Mouse (Mus musculus) hindbrain, embryonic 12.5 days (tissue): ENCODE data around the gene Rnf208. TPM values are rescaled to one million over a fixed set of nuclear protein-coding genes. Genes with fewer than 3 reads are reported as not detected.

Experiments
- ATAC-seq: fragments of 200-750 bp; cut with Nextera tagmentation; 2 replicates; pipeline ENCODE4 v1.8.0; 2017; ENCODE audit warnings: moderate TSS enrichment; ENCODE audit not compliant: low FRiP score
- H3K27ac ChIP-seq: fragments of 300-500 bp; sonication (generic); 2 replicates; pipeline ENCODE4 v1.5.1; 2016; ENCODE audit warnings: mild to moderate bottlenecking
- H3K27me3 ChIP-seq: fragments of 300-500 bp; sonication (generic); 2 replicates; pipeline ENCODE4 v1.6.1; 2016; ENCODE audit warnings: mild to moderate bottlenecking
- H3K36me3 ChIP-seq: fragments of 300-500 bp; sonication (generic); 2 replicates; pipeline ENCODE4 v1.6.1; 2016; ENCODE audit warnings: mild to moderate bottlenecking
- H3K4me1 ChIP-seq: fragments of 300-500 bp; sonication (generic); 2 replicates; pipeline ENCODE4 v1.6.1; 2016
- H3K4me2 ChIP-seq: fragments of 300-500 bp; sonication (generic); replicated peaks from 2 replicates; pipeline ENCODE4 v1.6.1; 2016; ENCODE audit warnings: mild to moderate bottlenecking
- H3K4me3 ChIP-seq: fragments of 300-500 bp; sonication (generic); 2 replicates; pipeline ENCODE4 v1.5.1; 2016; ENCODE audit warnings: mild to moderate bottlenecking
- H3K9ac ChIP-seq: fragments of 300-500 bp; sonication (generic); 2 replicates; pipeline ENCODE4 v1.6.1; 2016; ENCODE audit warnings: mild to moderate bottlenecking, moderate library complexity
- H3K9me3 ChIP-seq: fragments of 300-500 bp; sonication (generic); replicated peaks from 2 replicates; pipeline ENCODE4 v1.6.1; 2016; ENCODE audit warnings: mild to moderate bottlenecking
- WGBS: fragments of 180-500 bp; shearing (Covaris S2); methylation state at CpG from one replicate; pipeline ENCODE4 v1.1.7; 2016; 5-methylcytosine and 5-hydroxymethylcytosine counted together
- polyA plus RNA-seq: library from polyadenylated mRNA; unstranded; fragments of >200 nt; fragmentation: Nextera tagmentation; extraction: Ambion mirVana; gene quantifications from 2 replicates; pipeline ENCODE4 v1.2.1, GENCODE M21; 2016

Gene Rnf208
- polyA plus RNA-seq, 1 experiment from 2014 or later = 37.8 TPM

- ATAC-seq = no peak
- Histone ChIP-seq H3K4me3 (no peak overlapping the region), H3K27me3 (peaks cover 8% of the 10 kb centered on the region), H3K27ac (no peak overlapping the region), H3K4me2 (no peak overlapping the region), H3K4me1 (peaks cover 20% of the 10 kb centered on the region), H3K9me3 (no peaks in the 10 kb centered on the region), H3K9ac (no peak overlapping the region), H3K36me3 (peaks cover 1% of the 10 kb centered on the region)
- 88% methylated on average over 5 of the region's 5 CpGs for WGBS
Observed at GRCm38 (mm10) chr2:25226864-25227263, 15.2 kb upstream of the Rnf208 start.

DNA sequence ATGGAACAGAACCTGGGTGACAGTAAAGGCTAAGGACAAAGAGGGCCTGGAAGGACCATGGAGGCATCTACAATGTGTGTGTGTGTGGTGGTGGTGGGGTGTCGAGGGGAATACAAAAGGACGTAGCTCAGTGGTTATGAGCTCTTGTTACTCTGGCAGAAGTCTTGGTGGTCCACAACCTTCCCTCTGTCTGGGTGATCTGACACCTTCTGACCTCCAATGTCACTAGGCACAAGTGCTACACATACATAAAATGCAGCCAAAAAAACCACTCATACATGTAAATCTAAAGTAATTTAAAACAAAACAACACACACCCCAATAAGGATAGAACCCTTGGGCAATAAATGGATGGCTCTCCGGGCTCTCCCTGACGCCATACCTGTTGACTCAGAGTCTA lies 14.6 kb upstream of the Rnf208 start:
- Histone ChIP-seq H3K27ac (no peak overlapping the region), H3K36me3 (no peaks in the 10 kb centered on the region), H3K4me1 (peaks cover 20% of the 10 kb centered on the region), H3K4me2 (no peak overlapping the region), H3K9ac (no peak overlapping the region), H3K4me3 (no peak overlapping the region), H3K27me3 (peaks cover 10% of the 10 kb centered on the region), H3K9me3 (no peaks in the 10 kb centered on the region)
- WGBS = 87% methylated on average over 4 of the region's 4 CpGs
- ATAC-seq = no peak

DNA sequence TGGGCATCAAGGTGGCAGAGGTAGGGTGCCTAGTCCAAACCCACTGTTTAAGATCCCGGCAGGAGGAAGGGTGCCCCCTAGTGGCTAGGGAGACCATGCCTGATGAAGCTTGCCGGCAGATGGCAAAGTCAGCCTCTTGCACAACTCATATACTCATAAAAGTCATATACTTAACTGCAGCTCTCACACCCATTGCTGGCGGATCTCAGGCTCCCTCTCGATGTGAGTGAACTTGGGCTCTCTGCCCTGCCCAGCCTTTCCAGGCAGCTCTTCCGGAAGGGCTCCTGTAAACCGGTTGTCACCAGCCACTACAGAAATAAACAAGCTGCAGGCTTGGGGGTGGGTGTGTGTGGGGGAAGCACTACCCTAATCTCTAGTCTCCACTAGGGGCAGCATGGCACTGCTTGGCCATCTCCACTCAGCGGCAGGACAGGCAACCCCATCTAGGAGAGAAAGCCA lies 13.6 kb upstream of the Rnf208 start:
- no peaks in the 10 kb centered on the region for H3K9me3 ChIP-seq
- 2% methylated on average over 7 of the region's 7 CpGs for WGBS
- H3K9ac ChIP-seq = peak overlapping the region; percentile 8; the same call in 1 of the 2 replicates
- H3K4me3 ChIP-seq = 0 out of 2 replicates have a peak overlapping the region, but pooled peaks have one; percentile 6
- peaks cover 16% of the 10 kb centered on the region for H3K4me1 ChIP-seq
- peak overlapping the region; percentile 31; the same call in 1 of the 2 replicates for H3K27ac ChIP-seq
- H3K27me3 ChIP-seq = peaks cover 10% of the 10 kb centered on the region
- peak overlapping the region; percentile 34 for H3K4me2 ChIP-seq
- ATAC-seq = no peak
- no peaks in the 10 kb centered on the region for H3K36me3 ChIP-seq

GRCm38 (mm10) chr2:25228995-25229530 lies 13.0 kb upstream of the Rnf208 start:
- peak overlapping the region; percentile 34; the same call in 1 of the 2 replicates for H3K4me2 ChIP-seq
- peaks cover 13% of the 10 kb centered on the region for H3K27me3 ChIP-seq
- peak overlapping the region; percentile 8; the same call in 1 of the 2 replicates for H3K9ac ChIP-seq
- no peaks in the 10 kb centered on the region for H3K36me3 ChIP-seq
- no peak for ATAC-seq
- no peak overlapping the region for H3K4me3 ChIP-seq
- 74% methylated on average over 6 of the region's 6 CpGs for WGBS
- peaks cover 12% of the 10 kb centered on the region for H3K4me1 ChIP-seq
- H3K27ac ChIP-seq = 0 out of 2 replicates have a peak overlapping the region, but pooled peaks have one; percentile 31
- no peaks in the 10 kb centered on the region for H3K9me3 ChIP-seq

GRCm38 (mm10) chr2:25229582-25229981 lies 12.5 kb upstream of the Rnf208 start:
- H3K9ac ChIP-seq = no peak overlapping the region
- no peaks in the 10 kb centered on the region for H3K9me3 ChIP-seq
- no peaks in the 10 kb centered on the region for H3K36me3 ChIP-seq
- ATAC-seq = no peak
- no peak overlapping the region for H3K4me3 ChIP-seq
- H3K4me1 ChIP-seq = peaks cover 12% of the 10 kb centered on the region
- peaks cover 18% of the 10 kb centered on the region for H3K27me3 ChIP-seq
- H3K4me2 ChIP-seq = no peak overlapping the region
- H3K27ac ChIP-seq = no peak overlapping the region
- WGBS = 85% methylated on average over 5 of the region's 5 CpGs

GRCm38 (mm10) chr2:25230581-25230980 lies 11.5 kb upstream of the Rnf208 start:
- Histone ChIP-seq H3K9me3 (no peaks in the 10 kb centered on the region), H3K4me2 (no peak overlapping the region), H3K27ac (no peak overlapping the region), H3K36me3 (no peaks in the 10 kb centered on the region), H3K27me3 (peaks cover 18% of the 10 kb centered on the region), H3K4me1 (peaks cover 10% of the 10 kb centered on the region), H3K4me3 (no peak overlapping the region), H3K9ac (no peak overlapping the region)
- WGBS = 87% methylated on average over 7 of the region's 7 CpGs
- ATAC-seq = no peak

DNA sequence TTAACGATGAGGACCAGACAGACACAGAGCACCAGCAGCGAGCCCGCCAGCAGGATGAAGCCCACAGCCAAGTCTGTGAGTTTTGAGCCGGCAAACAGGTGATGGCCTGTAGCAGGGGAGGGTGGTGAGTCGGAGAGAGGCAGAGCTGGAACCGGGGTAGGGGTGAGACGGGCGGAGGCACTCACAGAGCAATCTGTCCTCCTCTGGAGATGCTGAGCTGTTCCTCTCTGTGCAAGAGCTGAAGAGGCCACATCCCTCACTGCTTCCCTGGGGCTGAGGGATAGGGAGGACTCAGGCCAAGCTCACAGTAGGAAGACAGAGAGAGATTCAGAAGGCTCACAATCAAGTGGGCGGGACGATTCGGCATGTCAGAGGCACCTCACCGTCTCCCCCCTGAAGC lies 11.0 kb upstream of the Rnf208 start:
- WGBS = 60% methylated on average over 12 of the region's 12 CpGs
- no peaks in the 10 kb centered on the region for H3K9me3 ChIP-seq
- H3K27me3 ChIP-seq = peaks cover 19% of the 10 kb centered on the region
- H3K4me2 ChIP-seq = no peak overlapping the region
- no peak overlapping the region for H3K9ac ChIP-seq
- no peak overlapping the region for H3K27ac ChIP-seq
- ATAC-seq = no peak
- peaks cover 7% of the 10 kb centered on the region for H3K4me1 ChIP-seq
- no peak overlapping the region for H3K4me3 ChIP-seq
- H3K36me3 ChIP-seq = no peaks in the 10 kb centered on the region

- no peak overlapping the region for H3K9ac ChIP-seq
- H3K4me2 ChIP-seq = no peak overlapping the region
- no peak overlapping the region for H3K27ac ChIP-seq
- 85% methylated on average over 4 of the region's 4 CpGs for whole genome bisulfite sequencing
- H3K27me3 ChIP-seq = peaks cover 23% of the 10 kb centered on the region
- H3K36me3 ChIP-seq = no peaks in the 10 kb centered on the region
- ATAC-seq = no peak
- no peaks in the 10 kb centered on the region for H3K9me3 ChIP-seq
- no peak overlapping the region for H3K4me3 ChIP-seq
- peaks cover 6% of the 10 kb centered on the region for H3K4me1 ChIP-seq
Observed at GRCm38 (mm10) chr2:25233421-25233820, 8.6 kb upstream of the Rnf208 start.

DNA sequence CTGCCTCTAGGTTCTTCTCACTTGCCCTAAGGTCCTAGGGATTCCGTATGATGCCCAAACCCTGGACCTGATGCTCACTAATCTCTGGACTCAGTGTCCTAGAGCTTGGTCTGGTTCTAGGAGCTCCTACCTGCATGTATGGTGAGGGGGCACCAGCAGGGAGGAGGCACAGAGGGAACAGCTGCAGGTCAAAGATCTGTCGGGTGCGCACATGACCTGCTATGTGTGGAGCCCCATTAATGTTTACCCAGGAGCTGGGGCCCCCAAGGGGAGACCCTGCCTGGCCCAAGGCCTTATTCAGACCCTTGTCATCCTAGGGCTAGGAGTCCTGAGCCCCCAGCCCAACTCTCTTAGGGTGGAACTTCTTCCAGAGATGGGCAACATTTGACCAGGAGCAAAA lies 8.0 kb upstream of the Rnf208 start, which contains the start of gene Slc34a3:
Gene Slc34a3, minus strand, starts transcription at position 315 of the 400 bp plus-strand sequence.
- Histone ChIP-seq H3K27me3 (peaks cover 25% of the 10 kb centered on the region), H3K9ac (no peak within 1 kb of the TSS)

DNA sequence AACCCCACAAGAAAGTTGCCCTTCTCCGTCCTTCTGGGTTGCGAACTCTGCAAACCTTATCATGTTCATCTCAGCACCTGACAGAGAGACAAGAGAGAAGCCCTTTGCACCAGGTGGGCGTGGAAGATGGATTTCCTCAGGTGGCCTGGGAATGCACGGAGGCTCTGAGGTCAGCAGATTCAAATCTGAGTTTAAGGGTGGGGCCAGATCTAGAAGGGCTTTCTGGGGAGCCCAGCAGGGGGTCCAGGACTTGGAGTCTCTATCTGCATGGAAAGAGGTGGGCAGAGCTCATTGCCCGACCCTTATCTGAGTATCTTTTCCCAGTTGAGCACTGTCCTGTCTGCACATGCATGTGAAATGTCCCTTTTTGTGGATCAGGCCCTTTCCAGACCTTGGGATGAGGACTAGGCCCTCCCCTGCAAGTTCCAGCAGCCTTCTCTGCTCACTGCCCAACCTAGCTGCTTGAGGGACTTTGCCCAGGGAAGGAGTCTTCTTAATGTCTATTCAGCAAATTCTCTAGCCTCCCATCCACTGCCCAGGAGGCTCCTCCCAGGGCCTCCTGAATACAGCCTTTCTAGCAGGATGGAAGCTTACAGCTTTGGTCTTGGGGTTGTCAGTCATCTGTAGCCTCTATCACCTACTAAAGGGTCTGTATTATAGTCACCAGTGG lies 7.4 kb upstream of the Rnf208 start:
- Histone ChIP-seq H3K4me2 (no peak overlapping the region), H3K27ac (no peak overlapping the region), H3K4me3 (no peak overlapping the region), H3K9me3 (no peaks in the 10 kb centered on the region), H3K9ac (no peak overlapping the region), H3K36me3 (no peaks in the 10 kb centered on the region), H3K27me3 (peaks cover 24% of the 10 kb centered on the region), H3K4me1 (no peaks in the 10 kb centered on the region)
- ATAC-seq = no peak
- 69% methylated on average over 5 of the region's 5 CpGs for WGBS

More for the DNA sequence above, 8.0 kb upstream of the Rnf208 start, which contains the start of gene Slc34a3:
- Histone ChIP-seq H3K36me3 (no peaks in the 10 kb centered on the region), H3K4me3 (no peak within 1 kb of the TSS), H3K4me1 (no peaks in the 10 kb centered on the region), H3K27ac (no peak within 1 kb of the TSS), H3K9me3 (no peaks in the 10 kb centered on the region), H3K4me2 (no peak within 1 kb of the TSS)
- no peak for ATAC-seq
- 87% methylated on average over 3 of the region's 3 CpGs for WGBS

GRCm38 (mm10) chr2:25236614-25237013 lies 5.4 kb upstream of the Rnf208 start, which contains the start of gene Rnf224:
Gene Rnf224, minus strand, starts transcription at chr2:25236787.
- ATAC-seq = no peak
- Histone ChIP-seq H3K27ac (no peak within 1 kb of the TSS), H3K4me3 (no peak within 1 kb of the TSS), H3K9ac (no peak within 1 kb of the TSS), H3K9me3 (no peaks in the 10 kb centered on the region), H3K27me3 (peaks cover 25% of the 10 kb centered on the region), H3K36me3 (no peaks in the 10 kb centered on the region), H3K4me2 (no peak within 1 kb of the TSS), H3K4me1 (peaks cover 10% of the 10 kb centered on the region)
- WGBS = 33% methylated on average over 8 of the region's 8 CpGs

- no peak overlapping the region for H3K4me3 ChIP-seq
- H3K4me2 ChIP-seq = no peak overlapping the region
- H3K36me3 ChIP-seq = no peaks in the 10 kb centered on the region
- H3K9me3 ChIP-seq = no peaks in the 10 kb centered on the region
- H3K27ac ChIP-seq = no peak overlapping the region
- peaks cover 16% of the 10 kb centered on the region for H3K4me1 ChIP-seq
- WGBS = 65% methylated on average over 4 of the region's 4 CpGs
- H3K27me3 ChIP-seq = peaks cover 25% of the 10 kb centered on the region
- H3K9ac ChIP-seq = no peak overlapping the region
- no peak for ATAC-seq
Observed at GRCm38 (mm10) chr2:25237522-25237921, 4.5 kb upstream of the Rnf208 start.

- no peak for ATAC-seq
- peaks cover 22% of the 10 kb centered on the region for H3K4me1 ChIP-seq
- no peak overlapping the region for H3K4me2 ChIP-seq
- H3K9me3 ChIP-seq = no peaks in the 10 kb centered on the region
- no peak overlapping the region for H3K9ac ChIP-seq
- no peak overlapping the region for H3K27ac ChIP-seq
- no peaks in the 10 kb centered on the region for H3K36me3 ChIP-seq
- no peak overlapping the region for H3K4me3 ChIP-seq
- peaks cover 30% of the 10 kb centered on the region for H3K27me3 ChIP-seq
Observed at GRCm38 (mm10) chr2:25238106-25238505, 3.9 kb upstream of the Rnf208 start.
